Mouse (Mus musculus): ENCODE results near the gene Syvn1.

- TF ChIP-seq RAD21 (IDR thresholded peaks at IDR 0.05; ENCODE audit: low read depth, low read length) (no peak), ZMIZ1 (IDR thresholded peaks at IDR 0.05; ENCODE audit: low read depth, low read length) (no peak)
Measured at GRCm38 (mm10) chr19:6082156-6082555, 35.8 kb downstream of the Syvn1 start, which contains the start of gene Gm28374.
